Mouse (Mus musculus): ENCODE measurements around the gene Galnt9. TPM values are rescaled to one million over a fixed set of nuclear protein-coding genes. Genes with fewer than 3 reads are reported as not detected.

Galnt9 gene
- total RNA-seq (2022): 100 to 1,000 TPM in 2 of 4 experiments, 10 to 100 TPM in 2; 81.9 to 122 (median 97.8) TPM

DNA sequence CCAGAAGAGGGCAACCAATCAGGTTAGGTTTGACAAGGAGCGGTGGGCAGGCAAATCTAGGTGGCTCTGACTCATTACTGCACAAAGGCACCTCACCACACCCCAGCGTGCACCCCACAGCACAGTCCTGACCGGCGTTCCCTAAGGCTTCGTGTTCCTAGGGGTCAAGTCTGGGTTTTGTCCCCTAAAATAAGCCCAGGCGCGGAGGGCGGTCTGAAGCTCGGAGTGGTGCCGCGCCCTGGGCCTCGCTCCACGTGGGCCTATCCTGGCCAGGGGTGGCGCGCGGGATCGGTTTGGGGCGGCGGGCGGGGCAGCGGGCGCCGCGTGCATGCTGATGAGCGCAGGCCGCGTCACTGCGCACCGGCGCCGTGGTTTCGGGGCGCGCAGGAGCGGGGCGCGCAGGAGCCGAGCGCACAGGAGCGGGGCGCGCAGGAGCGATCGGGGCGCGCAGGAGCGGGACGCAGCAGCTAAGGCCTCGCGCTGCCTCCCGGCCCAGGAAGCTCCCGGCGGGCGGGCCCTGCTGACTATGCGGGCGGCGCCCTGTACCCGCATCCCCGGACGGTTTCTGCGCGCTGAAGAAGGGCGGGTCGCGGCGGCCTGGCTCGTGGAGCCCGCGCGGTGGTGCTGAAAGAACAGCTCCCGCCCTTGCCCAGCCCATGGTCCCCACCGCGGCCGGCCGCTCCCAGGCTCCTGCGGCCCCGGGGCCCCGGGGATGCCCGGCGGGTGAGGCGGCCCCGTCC is at the start of gene Galnt9:
Gene Galnt9, plus strand, starts transcription at position 405 of the 740 bp plus-strand sequence.
- peak in 1 of 2 experiments; percentile 62 for DNase-seq (ENCODE audit: low spot score in 2 of 2)

DNA sequence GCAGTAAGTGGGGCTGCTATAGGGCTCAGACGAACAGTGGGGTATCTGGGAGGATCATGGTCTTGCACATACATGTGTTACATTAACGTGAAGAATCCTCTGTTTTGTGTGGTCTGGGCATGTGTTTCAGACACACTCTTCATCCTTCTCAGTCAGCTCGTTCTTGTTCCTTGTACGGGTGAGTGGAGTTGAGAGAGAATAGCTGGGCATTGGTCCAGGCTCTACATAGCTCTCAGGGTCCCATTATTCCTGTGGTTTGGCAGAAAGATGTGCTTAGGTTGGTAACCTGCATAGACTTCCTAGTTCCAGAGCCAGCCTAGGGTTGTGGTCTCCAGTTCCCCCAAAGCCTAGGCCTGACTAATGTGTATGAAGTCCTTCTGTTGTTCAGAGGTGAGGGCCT is 49.8 kb upstream of the Galnt9 start:
- no peak for DNase-seq (ENCODE audit: low spot score in 2 of 2)

DNA sequence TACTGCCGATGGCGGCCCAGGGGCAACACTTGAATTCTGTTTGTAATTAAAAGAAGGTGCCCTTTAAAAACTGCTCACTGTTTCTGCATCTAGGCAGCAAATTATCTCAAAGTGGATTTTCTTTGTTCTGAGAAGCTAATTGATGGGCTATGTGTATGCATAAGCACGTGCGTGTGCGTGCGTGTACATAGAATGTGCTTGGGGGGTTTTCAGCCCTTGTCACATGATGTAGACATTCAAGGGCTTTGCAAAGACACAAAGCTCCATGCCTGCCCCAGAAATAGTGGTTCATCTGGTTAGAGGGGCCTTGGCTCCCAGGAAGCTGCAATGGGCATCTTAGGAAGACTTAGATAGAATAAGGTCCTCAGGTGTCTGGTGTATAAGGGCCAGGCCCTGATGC is 49.1 kb upstream of the Galnt9 start:
- DNase-seq (ENCODE audit: low spot score in 2 of 2): no peak

DNA sequence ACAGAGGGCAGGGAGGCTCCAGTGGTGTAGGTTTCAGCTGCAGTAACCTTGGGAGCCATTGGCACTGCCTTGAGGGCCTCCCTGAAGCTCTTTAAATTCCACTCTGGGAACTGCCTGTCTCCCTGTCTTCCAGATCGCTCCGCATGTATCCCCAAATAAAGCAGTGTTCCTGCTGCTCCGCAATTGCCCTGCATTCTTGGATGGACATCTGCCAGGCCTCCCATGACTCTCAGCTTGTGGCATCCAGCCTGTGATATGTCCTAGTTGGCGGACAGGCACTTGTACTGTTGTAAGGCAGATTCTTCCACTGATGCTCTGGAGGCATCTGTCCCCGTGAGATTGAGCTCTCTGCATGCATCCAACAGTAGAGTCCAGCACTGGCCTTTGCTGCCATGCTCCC is 46.6 kb upstream of the Galnt9 start:
- DNase-seq (ENCODE audit: low spot score in 2 of 2): peak in 1 of 2 experiments; percentile 26

DNA sequence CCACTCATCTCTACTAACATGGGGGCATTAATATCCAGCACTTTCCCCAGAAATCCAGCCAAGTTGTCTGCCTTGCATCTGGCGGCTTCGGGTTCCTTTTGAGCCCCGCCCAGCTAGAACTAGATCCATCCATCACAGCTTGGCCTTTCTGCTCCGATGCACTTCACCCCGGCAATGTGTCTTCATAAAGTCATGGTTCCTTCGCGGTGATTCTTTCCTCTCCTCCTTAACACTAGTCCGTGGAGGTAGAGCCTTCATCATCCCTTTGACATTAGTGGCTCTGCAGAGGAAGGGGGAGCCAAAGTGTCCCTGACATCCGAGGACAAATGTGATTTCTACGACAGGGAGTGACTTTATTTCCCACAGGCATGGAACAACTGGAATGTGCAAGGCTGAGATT is 46.1 kb upstream of the Galnt9 start:
- no peak for DNase-seq (ENCODE audit: low spot score in 2 of 2)

DNA sequence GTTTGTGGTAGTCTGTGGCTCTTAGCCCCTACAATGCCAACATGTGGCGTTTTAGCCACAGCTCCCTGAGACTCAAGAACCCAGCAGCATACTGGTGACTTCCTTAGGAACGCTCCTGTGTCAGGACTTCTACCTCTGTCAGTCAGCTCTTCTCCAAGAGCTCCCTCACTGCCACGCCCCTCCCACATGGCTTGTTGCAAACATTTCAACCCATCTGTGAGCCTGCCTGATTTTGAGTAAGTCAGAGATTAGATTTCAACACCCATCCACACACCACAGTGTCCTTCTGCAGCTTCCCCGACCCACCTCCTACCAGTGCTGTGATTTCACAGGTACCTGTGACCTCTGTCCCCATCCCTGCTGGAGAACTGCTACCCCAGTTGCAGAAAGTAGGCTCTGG is 43.9 kb upstream of the Galnt9 start:
- no peak for DNase-seq (ENCODE audit: low spot score in 2 of 2)

DNA sequence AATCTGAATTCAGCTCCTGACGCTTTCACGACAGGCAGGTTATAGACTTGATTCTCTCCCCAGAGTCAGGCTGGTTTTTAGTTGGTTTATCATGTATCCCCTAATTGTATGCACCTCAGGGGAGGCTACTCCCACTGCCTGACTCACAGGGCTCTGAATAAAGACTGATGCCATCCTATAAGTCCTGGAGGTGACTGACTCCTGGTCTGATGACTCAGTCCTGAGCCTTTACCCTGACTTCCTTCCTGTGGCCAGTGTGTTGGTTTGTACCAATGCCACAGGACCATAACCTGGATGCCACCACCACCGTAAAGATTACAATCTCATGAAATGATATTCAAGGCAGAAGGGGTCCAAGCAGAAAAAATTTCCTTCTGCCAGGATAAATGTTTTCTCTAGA is 40.8 kb upstream of the Galnt9 start:
- DNase-seq (ENCODE audit: low spot score in 2 of 2): no peak

DNA sequence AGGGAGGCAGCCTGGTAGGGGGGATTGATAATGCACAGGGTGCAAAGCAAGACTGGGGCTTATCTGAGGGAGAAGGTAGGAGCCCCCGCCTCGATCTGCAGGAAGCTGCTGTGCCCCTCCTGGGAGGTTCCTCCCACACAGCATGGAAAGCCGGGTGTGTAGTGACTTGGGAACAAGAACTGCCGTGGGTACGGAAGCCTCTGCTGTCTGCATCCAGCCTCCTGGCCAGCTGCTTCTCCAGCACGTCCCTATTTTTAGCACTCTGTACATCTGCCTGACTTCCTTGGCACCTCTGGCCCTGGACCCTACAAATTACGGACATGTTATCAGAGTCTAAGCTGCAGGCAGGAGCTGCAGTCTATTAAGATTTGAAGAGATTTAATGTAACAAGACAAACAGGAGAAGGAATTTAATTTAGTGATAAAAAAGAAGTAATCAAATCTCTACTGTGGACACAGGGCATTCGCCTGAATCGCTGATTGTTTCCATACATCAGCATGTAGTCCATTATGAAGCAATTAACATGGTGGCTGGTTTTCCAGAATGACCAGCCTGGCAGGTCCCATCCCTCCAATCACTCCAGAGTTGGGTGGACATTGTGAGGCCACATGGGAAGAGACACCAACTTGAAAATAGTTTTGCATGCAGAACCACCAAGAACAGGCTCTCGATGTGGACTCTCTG is 38.4 kb upstream of the Galnt9 start:
- no peak for DNase-seq (ENCODE audit: low spot score in 2 of 2)

DNA sequence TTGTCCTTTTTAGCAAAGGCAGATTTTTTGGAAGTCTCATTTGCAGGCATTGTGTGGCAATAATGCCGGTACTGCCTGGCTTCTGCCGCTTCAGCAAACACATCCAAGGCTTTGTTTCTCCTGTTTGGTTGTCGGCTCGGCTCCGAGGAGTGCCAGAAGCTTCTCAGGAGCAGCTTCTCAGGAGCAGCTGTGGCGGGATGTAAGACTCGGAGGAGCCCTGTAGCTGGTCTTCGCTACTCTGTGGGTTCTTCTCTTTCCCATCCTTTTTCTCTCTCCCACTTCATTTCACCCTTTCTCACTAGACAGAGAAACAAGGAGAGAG is 37.9 kb upstream of the Galnt9 start:
- no peak for DNase-seq (ENCODE audit: low spot score in 2 of 2)

DNA sequence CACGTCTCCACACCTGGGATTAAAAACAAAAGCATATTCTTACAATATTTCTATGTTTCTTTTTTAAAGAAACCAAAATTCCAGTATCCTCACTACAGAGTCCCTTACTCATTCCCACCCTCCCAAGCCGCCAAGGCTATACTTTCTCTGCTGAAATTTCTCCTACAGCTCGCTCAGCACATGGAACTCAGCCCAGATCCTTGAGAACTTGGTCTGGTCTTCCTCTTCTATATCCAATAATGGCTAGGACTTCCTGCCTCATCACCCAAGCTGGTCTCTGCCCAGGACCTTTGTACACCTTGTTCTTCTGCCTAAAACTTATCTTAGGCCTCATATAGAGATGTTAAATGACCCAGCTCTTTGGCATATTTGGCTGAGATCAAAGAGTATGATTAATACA is 37.3 kb upstream of the Galnt9 start:
- DNase-seq (ENCODE audit: low spot score in 2 of 2): no peak

DNA sequence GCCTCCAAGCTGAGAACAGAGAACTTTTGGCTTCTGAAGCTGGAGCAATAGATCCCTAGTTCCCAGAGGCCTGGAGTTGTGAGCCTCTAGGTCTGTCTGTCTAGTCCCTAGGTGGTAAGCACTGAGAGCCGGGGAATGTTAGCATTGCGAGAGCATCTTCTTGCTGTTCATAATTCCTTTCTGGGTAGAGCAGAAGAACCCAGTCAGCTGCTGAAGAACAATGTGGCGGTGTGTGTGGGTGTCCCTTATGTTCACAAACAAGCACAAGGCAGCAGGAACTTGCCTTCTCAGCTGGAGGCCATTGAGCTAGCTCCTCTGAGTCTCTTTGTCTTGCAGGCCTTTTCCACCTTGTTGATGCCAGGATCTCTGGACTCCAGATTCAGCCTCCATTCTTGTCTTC is 36.2 kb upstream of the Galnt9 start:
- peak in 1 of 2 experiments; percentile 42 for DNase-seq (ENCODE audit: low spot score in 2 of 2)

DNA sequence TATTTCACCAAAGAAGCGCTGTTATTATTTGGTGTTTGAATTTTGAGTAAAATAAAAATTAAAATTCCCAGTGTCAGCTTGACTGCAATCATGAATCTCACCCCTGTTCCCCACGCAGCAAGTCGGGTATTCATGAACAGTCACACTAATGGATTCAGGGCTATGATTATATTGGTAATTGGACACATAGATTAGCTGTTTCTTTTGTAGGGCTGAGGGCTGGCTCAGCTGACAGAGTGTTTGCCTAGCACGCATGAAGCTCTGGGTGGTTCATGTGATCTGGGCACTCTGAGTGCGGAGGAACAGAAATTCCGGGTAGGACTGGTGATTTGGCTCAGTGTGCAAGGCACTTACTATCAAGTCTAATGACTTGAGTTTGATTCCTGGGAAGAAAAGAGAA is 33.8 kb upstream of the Galnt9 start:
- no peak for DNase-seq (ENCODE audit: low spot score in 2 of 2)

DNA sequence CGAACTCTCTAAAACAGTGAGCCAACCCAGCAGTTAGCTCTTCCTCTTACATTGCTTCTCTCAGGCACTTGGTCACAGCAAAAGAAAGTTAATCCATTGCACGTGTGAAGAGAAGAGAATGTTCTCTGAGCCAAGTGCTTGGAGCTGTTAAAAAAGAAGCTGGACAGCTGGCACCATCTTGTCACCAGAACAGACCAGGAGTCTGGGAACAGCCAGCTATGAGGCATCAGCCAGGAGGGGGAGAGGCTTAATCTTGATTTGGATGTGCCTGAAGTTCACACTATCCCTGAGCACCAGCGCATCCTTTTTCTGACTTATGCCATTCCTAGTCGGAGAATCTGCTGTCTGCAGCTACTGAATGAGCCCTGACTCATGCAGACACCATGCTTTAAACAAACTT is 30.4 kb upstream of the Galnt9 start:
- no peak for DNase-seq (ENCODE audit: low spot score in 2 of 2)

DNA sequence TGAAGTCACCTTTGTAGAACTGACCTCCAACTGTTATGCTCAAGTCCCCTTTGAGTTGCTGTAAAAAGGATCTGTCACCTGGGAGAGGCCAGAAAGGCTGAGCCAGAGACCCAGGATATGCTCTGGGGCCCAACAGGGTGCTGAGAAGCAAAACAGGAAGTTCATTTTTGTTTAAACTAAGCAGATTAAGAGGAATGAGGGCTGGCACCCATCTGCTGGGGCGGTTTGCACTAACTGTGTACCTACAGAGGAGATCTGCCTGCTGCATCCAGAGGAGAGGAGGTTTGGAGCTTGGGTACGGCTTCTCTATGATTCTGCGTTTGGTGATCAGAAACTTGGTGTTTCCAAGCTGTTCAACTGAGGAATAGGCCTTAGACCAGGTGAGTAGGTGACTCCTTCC is 29.5 kb upstream of the Galnt9 start:
- DNase-seq (ENCODE audit: low spot score in 2 of 2): no peak

DNA sequence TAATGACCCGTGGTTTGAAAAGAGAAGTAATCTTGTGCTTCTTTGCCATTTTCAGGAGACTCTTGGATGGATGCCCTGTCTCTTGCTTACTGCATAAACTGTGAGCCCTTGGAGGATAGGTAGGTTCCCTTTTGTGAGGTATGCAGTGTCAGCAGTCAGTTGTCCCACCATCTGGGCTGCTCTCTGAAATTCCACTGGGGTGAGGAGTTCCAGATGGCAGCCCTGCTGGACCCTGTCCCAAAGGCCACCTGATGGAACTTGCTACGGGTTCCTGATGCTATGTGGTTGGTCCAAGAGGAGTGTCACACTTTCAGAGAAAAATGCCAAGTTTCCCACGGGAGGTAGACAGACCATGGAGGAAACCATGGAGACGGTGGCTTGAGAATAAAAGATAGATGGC is 27.8 kb upstream of the Galnt9 start:
- DNase-seq (ENCODE audit: low spot score in 2 of 2): no peak

DNA sequence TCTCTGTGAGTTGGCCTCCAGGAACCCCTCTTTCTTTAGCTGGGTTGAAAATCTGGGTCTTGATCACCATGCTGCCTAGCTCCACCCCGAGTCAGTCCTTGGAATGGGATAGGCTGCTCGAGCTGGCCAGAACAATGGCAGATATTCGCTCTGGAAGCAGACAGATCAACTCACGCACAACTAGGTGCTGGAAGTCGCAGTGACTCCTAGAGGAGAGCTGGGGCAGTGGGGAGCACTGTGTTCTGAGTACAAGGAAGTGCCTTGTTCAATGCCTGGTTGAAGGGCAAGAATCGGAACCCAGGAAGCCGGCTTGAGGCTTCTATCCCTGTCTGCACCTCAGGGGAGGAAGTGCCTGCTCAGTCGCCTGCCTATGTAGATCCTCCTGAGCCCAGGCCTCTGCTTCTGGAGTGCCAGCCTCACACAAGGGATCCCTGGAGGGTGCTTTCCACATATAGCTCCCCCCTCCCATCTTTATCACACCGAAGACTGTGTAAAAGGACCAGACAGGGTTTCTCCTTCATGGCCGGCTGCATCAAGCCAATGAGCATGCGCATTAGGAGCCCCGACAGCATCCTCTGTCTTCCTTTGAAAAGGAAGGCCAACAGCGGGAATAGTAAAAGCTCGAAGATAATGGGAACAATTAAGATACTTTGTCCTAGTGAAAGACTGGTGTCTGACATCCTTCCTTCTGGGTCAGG is 25.9 kb upstream of the Galnt9 start:
- DNase-seq (ENCODE audit: low spot score in 2 of 2): no peak

DNA sequence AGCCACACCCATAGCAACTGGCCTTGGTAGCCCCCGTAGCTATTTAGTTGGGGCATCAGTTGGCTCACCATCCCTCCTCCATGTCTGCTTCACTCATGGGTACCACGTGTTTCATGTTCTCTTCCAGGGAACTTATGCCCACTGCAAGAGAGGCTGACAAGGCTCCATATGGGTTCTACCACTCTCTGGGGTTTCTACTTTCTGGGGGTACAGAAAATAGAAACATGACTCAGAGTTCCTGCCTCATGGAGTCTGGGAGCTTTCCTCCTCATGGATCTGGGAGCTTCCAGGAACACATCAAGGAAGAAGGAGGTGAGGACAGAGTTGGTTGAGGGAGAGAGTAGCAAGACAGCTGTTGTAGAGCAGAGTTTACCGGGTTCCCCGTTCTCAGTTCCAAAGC is 23.2 kb upstream of the Galnt9 start:
- DNase-seq (ENCODE audit: low spot score in 2 of 2): peak in 1 of 2 experiments; percentile 51

DNA sequence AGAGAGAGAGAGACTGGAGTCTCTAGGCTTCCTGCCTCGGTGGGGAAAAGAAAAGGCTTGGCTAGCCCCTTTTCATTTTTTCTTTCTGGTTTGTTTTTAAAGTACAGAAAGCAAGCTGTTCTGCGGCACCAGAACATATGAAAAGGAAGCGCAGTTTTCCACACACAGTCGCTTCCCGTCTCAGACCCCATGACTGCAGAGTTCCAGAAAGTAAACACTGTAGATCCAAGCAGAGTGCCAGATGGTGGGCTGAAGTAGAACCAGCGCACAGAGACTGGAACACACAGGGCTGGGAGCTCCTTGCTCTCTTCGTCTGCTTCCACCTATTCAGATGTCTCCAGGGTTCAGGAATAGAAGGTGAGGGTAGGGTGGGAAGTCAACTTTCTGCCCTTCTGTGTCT is 22.3 kb upstream of the Galnt9 start:
- DNase-seq (ENCODE audit: low spot score in 2 of 2): peak; percentile 37 to 62

DNA sequence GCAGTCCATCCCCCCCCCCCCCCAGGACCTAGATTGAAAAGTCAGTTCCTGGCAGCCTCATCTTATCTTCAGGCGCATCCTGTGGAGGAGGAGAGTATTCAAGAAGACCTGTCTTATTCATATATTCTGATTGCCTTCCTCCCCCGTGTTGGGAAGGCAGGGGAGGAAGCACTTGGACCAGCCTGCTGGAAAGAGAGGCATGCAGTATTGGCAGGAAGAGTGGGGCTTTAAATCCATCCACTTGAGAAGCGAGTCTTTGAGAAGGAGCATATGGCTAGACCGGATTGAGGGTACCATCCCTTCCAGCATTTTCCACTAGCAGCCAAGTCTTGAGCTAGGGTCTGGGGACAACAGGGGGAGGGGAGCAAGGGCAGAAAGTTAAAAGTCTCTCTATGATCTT is 20.9 kb upstream of the Galnt9 start:
- peak in 1 of 2 experiments; percentile 43 for DNase-seq (ENCODE audit: low spot score in 2 of 2)

DNA sequence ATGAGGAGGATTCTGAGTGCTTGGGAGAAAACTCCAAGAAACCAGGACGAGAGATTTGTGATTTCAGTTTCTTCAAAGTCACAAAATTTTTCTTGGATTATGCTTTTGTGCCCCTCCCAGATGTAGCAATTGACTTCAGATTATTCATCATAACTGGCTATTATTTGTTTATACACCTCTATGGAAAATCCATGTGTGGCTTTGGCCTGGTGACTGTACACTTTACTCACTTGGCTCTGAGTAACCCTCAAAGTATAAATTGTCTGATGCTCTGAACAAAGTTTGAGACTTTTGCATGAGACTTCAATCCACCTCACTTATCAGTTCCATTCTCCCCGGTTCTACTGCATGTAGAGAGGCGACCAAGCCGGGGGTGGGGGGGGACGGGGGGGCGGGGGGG is 18.5 kb upstream of the Galnt9 start:
- no peak for DNase-seq (ENCODE audit: low spot score in 2 of 2)

DNA sequence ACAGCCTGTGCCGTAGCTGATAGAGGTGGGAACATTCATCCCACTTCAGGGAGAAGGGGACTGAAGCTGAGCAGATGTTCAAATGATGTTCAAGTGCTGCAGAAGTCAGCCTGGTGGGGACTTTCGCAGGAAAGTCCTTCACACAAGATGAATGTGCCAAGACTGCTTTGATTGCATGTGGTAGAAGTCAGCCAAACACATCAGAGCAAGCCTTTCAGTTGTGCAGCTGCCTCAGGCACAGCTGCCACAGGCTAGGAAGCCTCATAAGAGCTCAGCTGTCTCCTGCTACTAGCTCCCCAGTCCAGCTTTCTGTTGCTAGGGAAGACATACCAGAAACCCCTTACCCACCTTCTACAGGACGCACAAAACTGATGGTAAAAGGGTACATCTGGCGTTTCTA is 17.6 kb upstream of the Galnt9 start:
- DNase-seq (ENCODE audit: low spot score in 2 of 2): no peak

DNA sequence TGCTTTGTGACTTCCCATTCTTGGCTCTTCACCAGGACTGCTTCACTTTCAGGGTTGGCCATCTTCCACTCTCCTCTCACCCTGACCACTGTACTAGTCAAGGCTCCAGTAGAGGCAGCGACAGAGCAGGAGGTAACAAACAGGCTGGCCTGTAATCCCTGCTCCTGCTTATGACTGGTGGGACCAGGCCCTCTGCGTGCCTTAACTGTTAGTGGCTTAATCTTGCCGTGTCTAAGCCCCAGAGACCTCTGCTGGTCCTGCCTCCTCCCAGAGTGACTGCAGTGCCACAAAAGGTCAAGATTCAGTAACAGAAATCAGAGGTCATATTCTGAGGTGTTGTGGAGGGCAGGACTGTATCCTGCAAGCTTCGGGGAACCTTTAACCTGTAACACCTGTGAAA is 13.1 kb upstream of the Galnt9 start:
- no peak for DNase-seq (ENCODE audit: low spot score in 2 of 2)

DNA sequence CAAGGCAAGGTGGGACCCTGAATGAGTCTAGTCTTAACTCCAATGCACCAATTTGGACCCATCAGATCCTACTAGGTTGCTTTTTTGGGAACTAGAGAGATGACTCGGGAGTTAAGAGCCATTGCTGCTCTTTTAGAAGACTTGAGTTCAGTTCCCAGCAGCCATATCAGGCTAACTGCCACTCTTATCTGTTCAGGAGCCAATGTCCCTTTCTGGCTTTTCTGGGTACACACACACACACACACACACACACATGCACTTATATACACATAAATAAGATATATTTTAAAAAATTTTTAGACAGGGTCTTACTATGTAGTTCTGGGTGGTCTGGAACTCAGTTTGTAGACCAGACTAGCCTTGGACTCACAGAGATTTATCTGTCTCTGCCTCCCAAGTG is 9.8 kb upstream of the Galnt9 start:
- DNase-seq (ENCODE audit: low spot score in 2 of 2): no peak

Measured in layer of hippocampus, adult 8-10 months (tissue).